Mouse (Mus musculus) intestine, postnatal 0 days (tissue): Measurements from ENCODE around the gene Pla2g4d. TPM values are rescaled to one million over a fixed set of nuclear protein-coding genes. Genes with fewer than 3 reads are reported as not detected.
A peak's percentile ranks its signal among the peaks of the same experiment; 100 is the strongest.

Experiments
- ATAC-seq: fragments of 200-750 bp; cut with Nextera tagmentation; 2 replicates; pipeline ENCODE4 v1.8.0; 2017; ENCODE audit warnings: mild to moderate bottlenecking, moderate TSS enrichment, moderate library complexity
- H3K27ac ChIP-seq: fragments of 300-500 bp; sonication (generic); 2 replicates; pipeline ENCODE4 v1.5.1; 2014; ENCODE audit warnings: mild to moderate bottlenecking, low read depth, low read length, moderate library complexity
- H3K27me3 ChIP-seq: fragments of 300-500 bp; sonication (generic); replicated peaks from 2 replicates; pipeline ENCODE4 v1.6.1; 2014; ENCODE audit warnings: low read length, mixed read lengths; ENCODE audit not compliant: control insufficient read depth, insufficient read depth
- H3K36me3 ChIP-seq: fragments of 300-500 bp; sonication (generic); 2 replicates; pipeline ENCODE4 v1.6.1; 2014; ENCODE audit warnings: mild to moderate bottlenecking, moderate library complexity; ENCODE audit not compliant: control insufficient read depth, insufficient read depth
- H3K4me1 ChIP-seq: fragments of 300-500 bp; sonication (generic); replicated peaks from 2 replicates; pipeline ENCODE4 v1.6.1; 2014; ENCODE audit warnings: antibody characterized with exemption, low read length, mixed read lengths; ENCODE audit not compliant: control insufficient read depth, insufficient read depth
- H3K4me2 ChIP-seq: fragments of 300-500 bp; sonication (generic); replicated peaks from 2 replicates; pipeline ENCODE4 v1.6.1; 2014; ENCODE audit warnings: low read depth, mild to moderate bottlenecking, moderate library complexity
- H3K4me3 ChIP-seq: fragments of 300-500 bp; sonication (generic); 2 replicates; pipeline ENCODE4 v1.5.1; 2014; ENCODE audit warnings: low read depth, low read length
- H3K9ac ChIP-seq: fragments of 300-500 bp; sonication (generic); 2 replicates; pipeline ENCODE4 v1.6.1; 2014; ENCODE audit warnings: mild to moderate bottlenecking, low read depth, low read length
- H3K9me3 ChIP-seq: fragments of 300-500 bp; sonication (generic); 2 replicates; pipeline ENCODE4 v1.6.1; 2016; ENCODE audit warnings: mixed run types; ENCODE audit not compliant: control insufficient read depth
- CTCF ChIP-seq: sonication (generic); IDR thresholded peaks from 2 replicates; pipeline ENCODE4 v1.5.1; 2016; ENCODE audit warnings: low read depth, mild to moderate bottlenecking, control low read depth, antibody characterized with exemption, moderate library complexity
- WGBS: fragments of 180-500 bp; shearing (Covaris S2); extraction: QIAGEN DNeasy Blood & Tissue Kit; methylation state at CpG from one replicate; pipeline ENCODE4 v1.1.7; 2014; 5-methylcytosine and 5-hydroxymethylcytosine counted together
- polyA plus RNA-seq: library from polyadenylated mRNA; unstranded; fragments of >200 nt; fragmentation: Nextera tagmentation; extraction: Ambion mirVana; gene quantifications from 2 replicates; pipeline ENCODE4 v1.2.1, GENCODE M21; 2015

Pla2g4d gene
- polyA plus RNA-seq, 1 experiment from 2014 or later: 0.20 TPM

- no peaks in the 10 kb centered on the region for H3K27me3 ChIP-seq
- H3K4me2 ChIP-seq: no peak overlapping the region
- 78% methylated on average over 4 of the region's 4 CpGs for WGBS
- H3K4me1 ChIP-seq: no peaks in the 10 kb centered on the region
- H3K9ac ChIP-seq: no peak overlapping the region
- no peak overlapping the region for H3K27ac ChIP-seq
- no peaks in the 10 kb centered on the region for H3K36me3 ChIP-seq
- TF ChIP-seq CTCF: no peak
- no peak overlapping the region for H3K4me3 ChIP-seq
- ATAC-seq: no peak
- H3K9me3 ChIP-seq: no peaks in the 10 kb centered on the region
Measured at GRCm38 (mm10) chr2:120276951-120277350, 12.0 kb downstream of the Pla2g4d start.

GRCm38 (mm10) chr2:120268635-120269034 lies 20.4 kb downstream of the Pla2g4d start:
- Histone ChIP-seq H3K4me3 (no peak overlapping the region), H3K9me3 (no peaks in the 10 kb centered on the region), H3K36me3 (no peaks in the 10 kb centered on the region), H3K4me1 (no peaks in the 10 kb centered on the region), H3K9ac (no peak overlapping the region), H3K4me2 (peak overlapping the region; percentile 41), H3K27me3 (peaks cover 4% of the 10 kb centered on the region; the same call in 1 of the 2 replicates), H3K27ac (no peak overlapping the region)
- peak; percentile 60 for TF ChIP-seq CTCF
- no peak for ATAC-seq
- WGBS: 1% methylated on average over 9 of the region's 9 CpGs

DNA sequence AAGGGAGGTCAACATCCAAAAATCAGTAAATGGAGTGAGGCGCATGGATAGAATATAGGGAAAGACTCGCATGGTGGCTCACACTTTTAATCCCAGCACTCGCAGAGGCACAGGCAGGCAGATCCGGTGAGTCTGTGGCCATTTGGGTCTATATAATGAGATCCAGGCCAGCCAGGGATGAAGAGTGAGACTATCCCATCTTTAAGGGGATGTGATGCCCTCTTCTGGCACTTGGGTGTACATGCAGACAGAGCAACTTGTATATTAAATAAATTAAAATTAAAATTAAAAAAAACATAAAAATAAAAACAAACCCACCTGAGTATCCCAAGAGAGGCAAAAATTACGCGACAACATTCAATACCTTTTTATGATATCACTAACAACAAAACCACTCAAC lies 23.5 kb downstream of the Pla2g4d start:
- Histone ChIP-seq H3K4me2 (no peak overlapping the region), H3K36me3 (no peaks in the 10 kb centered on the region), H3K27me3 (peaks cover 4% of the 10 kb centered on the region; the same call in 1 of the 2 replicates), H3K9ac (no peak overlapping the region), H3K4me3 (no peak overlapping the region), H3K4me1 (no peaks in the 10 kb centered on the region), H3K9me3 (no peaks in the 10 kb centered on the region), H3K27ac (no peak overlapping the region)
- peak; percentile 46 for TF ChIP-seq CTCF
- ATAC-seq: no peak
- WGBS: 75% methylated on average over 6 of the region's 6 CpGs

DNA sequence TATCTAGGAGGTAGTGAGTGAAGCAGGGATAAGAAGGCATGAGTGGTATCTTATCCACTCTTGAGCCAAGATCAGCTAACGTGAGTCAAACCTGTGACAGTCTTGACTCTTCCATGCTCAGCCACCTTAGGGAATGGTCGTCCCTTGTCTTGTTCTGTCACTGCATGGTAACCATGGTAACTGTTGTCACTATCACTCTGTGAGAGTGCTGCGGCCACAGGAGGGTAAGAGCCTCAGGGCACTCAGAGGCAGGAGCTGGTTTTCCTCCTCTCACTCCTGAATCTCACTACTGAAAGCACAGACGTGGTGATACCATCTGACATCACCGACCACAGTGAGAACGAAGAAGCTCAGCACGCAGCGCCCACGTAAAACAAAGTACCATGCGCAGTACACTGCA lies 24.1 kb downstream of the Pla2g4d start:
- Histone ChIP-seq H3K4me1 (no peaks in the 10 kb centered on the region), H3K9ac (no peak overlapping the region), H3K27ac (no peak overlapping the region), H3K4me3 (no peak overlapping the region), H3K27me3 (peaks cover 4% of the 10 kb centered on the region; the same call in 1 of the 2 replicates), H3K36me3 (no peaks in the 10 kb centered on the region), H3K9me3 (no peaks in the 10 kb centered on the region), H3K4me2 (no peak overlapping the region)
- ATAC-seq: no peak
- 67% methylated on average over 10 of the region's 10 CpGs for whole genome bisulfite sequencing
- TF ChIP-seq CTCF: no peak

DNA sequence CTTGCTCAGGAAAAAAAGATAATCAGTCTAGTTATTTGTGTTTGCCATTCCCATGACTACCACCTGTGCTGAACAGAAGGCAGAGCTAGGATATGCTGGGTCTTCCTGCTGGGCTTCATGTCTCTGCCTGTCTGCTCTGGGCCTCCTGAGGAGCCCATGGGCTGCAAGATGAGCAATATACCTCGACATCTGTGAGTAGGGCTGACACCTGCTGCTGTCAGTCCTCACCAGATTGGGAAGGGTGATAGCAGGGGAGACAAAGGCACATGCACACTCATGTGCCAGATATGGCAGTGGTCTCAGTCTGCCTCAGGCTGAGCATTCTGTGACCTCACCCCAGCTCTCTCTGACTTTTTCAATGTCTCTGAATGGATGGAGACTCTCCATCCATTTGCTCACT lies 26.1 kb downstream of the Pla2g4d start:
- no peak for ATAC-seq
- no peak overlapping the region for H3K4me3 ChIP-seq
- no peaks in the 10 kb centered on the region for H3K27me3 ChIP-seq
- no peak for TF ChIP-seq CTCF
- no peak overlapping the region for H3K4me2 ChIP-seq
- no peaks in the 10 kb centered on the region for H3K36me3 ChIP-seq
- WGBS: 30% methylated on average over 1 of the region's 1 CpGs
- no peaks in the 10 kb centered on the region for H3K4me1 ChIP-seq
- no peak overlapping the region for H3K27ac ChIP-seq
- H3K9me3 ChIP-seq: no peaks in the 10 kb centered on the region
- H3K9ac ChIP-seq: no peak overlapping the region

DNA sequence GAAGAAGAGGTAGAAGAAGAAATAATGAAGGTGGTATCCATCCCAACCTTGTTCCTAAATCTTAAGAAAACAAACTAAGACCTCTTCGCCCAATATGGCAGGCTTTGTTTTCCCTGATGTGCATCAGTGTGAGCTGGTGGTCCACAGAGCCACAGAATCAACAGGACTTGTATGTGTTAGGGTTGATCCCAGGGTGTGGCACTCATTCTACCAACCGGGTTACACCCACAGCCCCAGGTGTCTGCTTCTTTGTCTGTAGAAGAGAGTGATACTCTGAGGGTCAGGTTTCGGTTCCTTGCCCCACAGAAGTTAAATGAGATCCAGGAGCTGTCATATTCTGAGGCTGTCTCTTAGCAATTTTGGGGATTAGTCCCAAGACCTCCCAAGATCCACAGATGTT lies 27.7 kb downstream of the Pla2g4d start:
- Histone ChIP-seq H3K4me3 (no peak overlapping the region), H3K4me2 (no peak overlapping the region), H3K4me1 (no peaks in the 10 kb centered on the region), H3K9ac (no peak overlapping the region), H3K27me3 (no peaks in the 10 kb centered on the region), H3K27ac (no peak overlapping the region), H3K36me3 (no peaks in the 10 kb centered on the region), H3K9me3 (no peaks in the 10 kb centered on the region)
- TF ChIP-seq CTCF: no peak
- WGBS: 62% methylated on average over 3 of the region's 3 CpGs
- no peak for ATAC-seq

GRCm38 (mm10) chr2:120256259-120256658 lies 32.7 kb downstream of the Pla2g4d start:
- Histone ChIP-seq H3K36me3 (no peaks in the 10 kb centered on the region), H3K9ac (no peak overlapping the region), H3K4me2 (no peak overlapping the region), H3K27me3 (no peaks in the 10 kb centered on the region), H3K4me3 (no peak overlapping the region), H3K4me1 (no peaks in the 10 kb centered on the region), H3K9me3 (no peaks in the 10 kb centered on the region), H3K27ac (no peak overlapping the region)
- no peak for ATAC-seq
- no peak for TF ChIP-seq CTCF
